Mouse (Mus musculus) frontal cortex, postnatal 25 days (tissue): Measurements from ENCODE around the gene Vmn1r131.
"Not testable (repeated sequence)": the region's sequence is repeated elsewhere in the genome, so short reads cannot be mapped to it uniquely, and the experiment has no call there.

Source experiments
- DNase-seq, 2 experiments: peaks; one replicate each; pipeline ENCODE4 v3.0.0; 2022; ENCODE audit warnings: low spot score in 2 of 2

Vmn1r131 gene

GRCm38 (mm10) chr7:21545990-21546389 is at the start of gene Vmn1r131:
Gene Vmn1r131 (minus strand): TSS chr7:21546090.
- not testable (repeated sequence) for DNase-seq

DNA sequence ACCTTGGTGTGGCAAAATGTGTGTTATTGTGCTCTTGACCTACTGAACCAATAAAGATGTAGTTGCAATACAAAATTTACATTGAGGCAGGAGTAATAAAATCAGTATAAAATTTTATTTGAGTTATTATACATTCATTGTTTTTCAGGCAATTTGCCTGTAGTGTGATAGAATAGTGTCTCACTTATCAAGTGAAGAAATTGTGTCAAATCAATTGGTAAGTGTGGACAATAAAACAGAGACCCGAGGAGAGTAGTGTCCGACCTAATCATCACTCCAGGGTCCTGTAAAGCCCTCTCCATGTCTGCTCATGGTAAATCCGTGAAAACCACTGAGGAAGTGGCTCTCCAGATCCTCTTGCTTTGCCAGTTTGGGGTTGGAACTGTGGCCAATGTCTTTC is 34.4 kb downstream of the Vmn1r131 start, which contains the start of gene Vmn1r130:
Gene Vmn1r130, plus strand, starts transcription at position 301 of the 400 bp plus-strand sequence.
- DNase-seq = not testable (repeated sequence)
